Mouse (Mus musculus) kidney, adult 2 months (tissue): Measurements from ENCODE around the gene Lgals1.

ENCODE experiments used
- CTCF ChIP-seq: fragments of 200-500 bp; conservative IDR thresholded peaks from 2 replicates; pipeline ENCODE4 v1.5.1; 2011; ENCODE audit warnings: low read depth, mild to moderate bottlenecking, control low read depth, low read length, moderate library complexity, mixed read lengths; ENCODE audit not compliant: insufficient read depth, insufficient read length
- POLR2A ChIP-seq: fragments of 200-500 bp; IDR thresholded peaks from one replicate; pipeline ENCODE4 v1.6.1; 2011; ENCODE audit warnings: low read depth, low read length, control low read depth

- no peak for TF ChIP-seq CTCF
- TF ChIP-seq POLR2A, result no peak
Observed at GRCm38 (mm10) chr15:78908399-78908798, 18.1 kb upstream of the Lgals1 start.
